Mouse (Mus musculus): ENCODE measurements around the gene Nts. TPM values are rescaled to one million over a fixed set of nuclear protein-coding genes. Genes with fewer than 3 reads are reported as not detected.
"Not testable (repeated sequence)": the region's sequence is repeated elsewhere in the genome, so short reads cannot be mapped to it uniquely, and the experiment has no call there.

Nts gene
- total RNA-seq (2021), result 1 to 10 TPM; 5.0 TPM

GRCm38 (mm10) chr10:102490386-102490785 lies at the start of gene Nts:
TSS of gene Nts (minus strand) at chr10:102490486.
- DNase-seq, result no peak
- intact Hi-C loops (cut with DNase I), result no loop called here

- intact Hi-C loops (cut with DNase I), result no loop called here
- DNase-seq, result no peak
Measured at GRCm38 (mm10) chr10:102527901-102528300, 37.6 kb upstream of the Nts start.

- DNase-seq, result no peak
- intact Hi-C loops (cut with DNase I), result loop anchor here (5.0 kb wide), 1 partner anchor 173 kb away; no protein-coding TSS in a partner anchor
Measured at GRCm38 (mm10) chr10:102514159-102514558, 23.9 kb upstream of the Nts start.

- intact Hi-C loops (cut with DNase I), result loop anchor here (5.0 kb wide), 1 partner anchor 175 kb away; no protein-coding TSS in a partner anchor
Measured at GRCm38 (mm10) chr10:102511807-102512461, 21.6 kb upstream of the Nts start, which contains the start of gene Rassf9. TSS of gene Rassf9 (plus strand) at chr10:102512222.

GRCm38 (mm10) chr10:102511461-102511806 lies 21.1 kb upstream of the Nts start:
- DNase-seq, result no peak
- intact Hi-C loops (cut with DNase I), result loop anchor here (5.0 kb wide), 1 partner anchor 176 kb away; no protein-coding TSS in a partner anchor

More at GRCm38 (mm10) chr10:102511807-102512461, 21.6 kb upstream of the Nts start, which contains the start of gene Rassf9:
- DNase-seq, result peak; percentile 25 to 28

GRCm38 (mm10) chr10:102507386-102507785 lies 17.1 kb upstream of the Nts start:
- intact Hi-C loops (cut with DNase I), result no loop called here
- DNase-seq, result no peak

GRCm38 (mm10) chr10:102498754-102499153 lies 8.5 kb upstream of the Nts start:
- DNase-seq, result peak; percentile 35 to 62
- intact Hi-C loops (cut with DNase I), result loop anchor here (1.0 kb wide), 1 partner anchor 237 kb away; no protein-coding TSS in a partner anchor

- intact Hi-C loops (cut with DNase I), result loop anchor here (1.0 kb wide), 1 partner anchor 332 kb away; no protein-coding TSS in a partner anchor
- DNase-seq, result peak; percentile 30 to 55
Measured at GRCm38 (mm10) chr10:102491792-102492191, 1.5 kb upstream of the Nts start.

GRCm38 (mm10) chr10:102469412-102469811 lies 20.9 kb downstream of the Nts start:
- DNase-seq, result no peak
- intact Hi-C loops (cut with DNase I), result no loop called here

GRCm38 (mm10) chr10:102451756-102452155 lies 38.5 kb downstream of the Nts start:
- peak; percentile 8 to 27 for DNase-seq

GRCm38 (mm10) chr10:102449449-102449848 lies 40.8 kb downstream of the Nts start:
- intact Hi-C loops (cut with DNase I), result loop anchor here (5.0 kb wide), 1 partner anchor 743 kb away; no protein-coding TSS in a partner anchor
- DNase-seq, result peak; percentile 53 to 65

More at GRCm38 (mm10) chr10:102451756-102452155, 38.5 kb downstream of the Nts start:
- intact Hi-C loops (cut with DNase I), result loop anchor here (2.0 to 5.0 kb wide), 3 partner anchors 371 to 427 kb away; no protein-coding TSS in a partner anchor

- no peak for DNase-seq
- intact Hi-C loops (cut with DNase I), result loop anchor here (5.0 kb wide), 2 partner anchors 747 to 1818 kb away; no protein-coding TSS in a partner anchor
Measured at GRCm38 (mm10) chr10:102444912-102445556, 45.3 kb downstream of the Nts start.

- intact Hi-C loops (cut with DNase I); DNase-seq: not testable (repeated sequence)
Measured at GRCm38 (mm10) chr10:102435467-102435866, 54.8 kb downstream of the Nts start.

- intact Hi-C loops (cut with DNase I), result not testable (repeated sequence)
- DNase-seq, result peak; percentile 15 to 37
Measured at GRCm38 (mm10) chr10:102435048-102435447, 55.2 kb downstream of the Nts start.

Other genes with a start within 250 kb of the Nts start
- gene Rassf9, start 21.7 kb upstream of the Nts start, total RNA-seq (2021), result 10 to 100 TPM; 18.0 to 18.5 TPM

Data from heart, postnatal 10 days (tissue).